Mouse (Mus musculus) adrenal gland, postnatal 0 days (tissue): ENCODE results near the gene Col8a1. TPM values are rescaled to one million over a fixed set of nuclear protein-coding genes. Genes with fewer than 3 reads are reported as not detected.

Experiments
- polyA plus RNA-seq: library from polyadenylated mRNA; unstranded; fragments of >200 nt; fragmentation: Nextera tagmentation; extraction: Ambion mirVana; gene quantifications from 2 replicates; pipeline ENCODE4 v1.2.1, GENCODE M21; 2015

Gene Col8a1
- polyA plus RNA-seq = 9.1 and 12.1 TPM in 2 replicates

DNA sequence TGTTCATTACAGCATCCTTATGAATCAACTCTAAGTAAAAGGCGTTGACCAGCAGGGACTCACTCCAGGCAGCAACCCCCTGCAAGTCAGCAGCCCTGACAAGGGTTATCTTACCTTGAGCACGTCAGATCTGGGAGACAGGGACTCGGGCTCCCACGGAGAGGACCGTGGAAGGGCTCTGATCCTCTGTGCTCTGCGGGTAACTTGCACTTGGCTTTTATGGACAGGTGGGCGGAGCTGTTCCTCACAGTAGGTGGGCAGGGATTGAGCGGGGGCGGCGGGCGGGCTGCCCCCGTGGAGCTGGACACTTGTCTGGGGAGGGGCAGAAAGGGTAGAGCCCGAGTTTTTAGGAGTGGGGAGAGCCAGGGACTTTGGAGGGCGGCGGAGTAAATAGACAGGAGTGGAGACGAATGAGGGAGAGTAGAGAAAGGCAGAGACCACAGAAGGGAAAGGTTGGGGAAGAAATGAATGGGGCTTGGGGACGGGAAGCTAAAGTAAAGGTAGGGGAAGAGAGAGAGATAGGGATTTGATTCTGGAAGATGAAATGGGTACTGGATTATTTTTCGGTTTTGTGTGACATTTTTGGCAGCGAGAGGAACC, at the start of gene Col8a1:
TSS of gene Col8a1 (minus strand) at position 212 of the 600 bp plus-strand sequence.

DNA sequence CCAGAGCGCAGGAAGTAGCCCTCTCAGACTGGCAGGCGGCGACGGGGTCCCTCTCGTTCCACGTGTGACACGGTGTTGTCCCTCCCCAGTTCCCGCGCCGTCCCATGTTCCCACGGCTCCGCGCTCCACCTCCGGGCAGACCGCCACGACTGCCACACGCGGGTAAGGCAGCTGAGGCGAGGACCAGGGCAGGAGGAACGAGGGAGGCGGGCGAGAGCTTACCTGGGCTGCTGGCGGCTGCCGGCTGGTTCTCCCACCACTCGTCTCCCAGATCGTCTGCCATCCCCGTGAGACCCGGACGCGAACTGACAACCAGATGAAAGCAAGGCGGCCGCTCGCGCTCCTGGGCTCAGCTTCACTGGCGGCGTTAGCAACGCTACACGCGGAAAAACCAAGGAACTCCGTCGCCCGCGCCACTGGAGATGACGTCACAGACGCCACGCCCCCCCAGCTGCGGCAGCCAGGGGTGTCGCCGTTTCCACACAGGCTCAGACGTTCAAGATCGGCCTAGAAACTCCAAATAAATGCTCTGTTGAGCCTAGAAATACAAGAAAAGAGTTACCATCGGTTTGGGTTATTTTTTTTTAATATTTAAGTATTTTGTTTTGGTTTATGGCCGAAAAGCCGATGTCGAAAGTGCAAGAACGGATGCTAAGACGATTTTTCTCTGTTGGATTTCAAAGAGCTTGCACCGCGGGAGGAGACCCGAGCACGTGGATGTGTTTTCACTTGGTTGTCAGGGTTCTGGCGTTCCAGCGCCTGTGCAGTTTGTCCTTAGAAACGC, 147.9 kb downstream of the Col8a1 start, which contains the start of gene Cmss1:
TSS of gene Cmss1 (minus strand) at position 421 of the 784 bp plus-strand sequence.

Other genes with a start within 250 kb of the Col8a1 start
- 42.4 and 48.1 TPM in 2 replicates for gene Cmss1, start 147.9 kb downstream of the Col8a1 start, polyA plus RNA-seq